Mouse (Mus musculus) hindbrain, embryonic 11.5 days (tissue): ENCODE measurements around the gene Sec14l1. TPM values are rescaled to one million over a fixed set of nuclear protein-coding genes. Genes with fewer than 3 reads are reported as not detected.
A peak's percentile ranks its signal among the peaks of the same experiment; 100 is the strongest.
"Not testable (repeated sequence)": the region's sequence is repeated elsewhere in the genome, so short reads cannot be mapped to it uniquely, and the experiment has no call there.

Experiments
- ATAC-seq: fragments of 200-750 bp; cut with Nextera tagmentation; 2 replicates; pipeline ENCODE4 v1.8.0; 2017; ENCODE audit warnings: mild to moderate bottlenecking, moderate TSS enrichment, moderate library complexity; ENCODE audit not compliant: low FRiP score
- DNase-seq: peaks from one replicate; pipeline ENCODE4 v3.0.0-alpha.2; 2015; ENCODE audit warnings: low spot score
- H3K27ac ChIP-seq: fragments of 300-500 bp; sonication (generic); 2 replicates; pipeline ENCODE4 v1.5.1; 2014; ENCODE audit warnings: mild to moderate bottlenecking, low read depth, low read length
- H3K27me3 ChIP-seq: fragments of 300-500 bp; sonication (generic); 2 replicates; pipeline ENCODE4 v1.6.1; 2014; ENCODE audit warnings: mild to moderate bottlenecking, low read length, moderate library complexity, mixed read lengths; ENCODE audit not compliant: control insufficient read depth, insufficient read depth
- H3K36me3 ChIP-seq: fragments of 300-500 bp; sonication (generic); 2 replicates; pipeline ENCODE4 v1.6.1; 2014; ENCODE audit warnings: mild to moderate bottlenecking, low read length, moderate library complexity, mixed read lengths; ENCODE audit not compliant: control insufficient read depth, insufficient read depth
- H3K4me1 ChIP-seq: fragments of 300-500 bp; sonication (generic); replicated peaks from 2 replicates; pipeline ENCODE4 v1.6.1; 2014; ENCODE audit warnings: low read length, mixed read lengths; ENCODE audit not compliant: control insufficient read depth, insufficient read depth
- H3K4me2 ChIP-seq: fragments of 300-500 bp; sonication (generic); replicated peaks from 2 replicates; pipeline ENCODE4 v1.6.1; 2014; ENCODE audit warnings: mild to moderate bottlenecking, low read depth, low read length
- H3K4me3 ChIP-seq: fragments of 300-500 bp; sonication (generic); 2 replicates; pipeline ENCODE4 v1.5.1; 2014; ENCODE audit warnings: low read depth, low read length
- H3K9ac ChIP-seq: fragments of 300-500 bp; sonication (generic); 2 replicates; pipeline ENCODE4 v1.6.1; 2014; ENCODE audit warnings: low read depth, low read length
- H3K9me3 ChIP-seq: fragments of 300-500 bp; sonication (generic); 2 replicates; pipeline ENCODE4 v1.6.1; 2016; ENCODE audit warnings: low read length; ENCODE audit not compliant: control insufficient read depth
- WGBS: fragments of 180-500 bp; shearing (Covaris S2); extraction: QIAGEN DNeasy Blood & Tissue Kit; methylation state at CpG from one replicate; pipeline ENCODE4 v1.1.7; 2014; 5-methylcytosine and 5-hydroxymethylcytosine counted together
- polyA plus RNA-seq: library from polyadenylated mRNA; unstranded; fragments of >200 nt; fragmentation: Nextera tagmentation; extraction: Ambion mirVana; gene quantifications from 2 replicates; pipeline ENCODE4 v1.2.1, GENCODE M21; 2014

The Sec14l1 gene
- polyA plus RNA-seq, result 36.7 and 36.9 TPM in 2 replicates

GRCm38 (mm10) chr11:117114592-117115345 lies at the start of gene Sec14l1:
Gene Sec14l1 (plus strand): TSS chr11:117115168.
- peak within 1 kb of the TSS; percentile 70 for H3K4me3 ChIP-seq
- H3K27me3 ChIP-seq, result no peaks in the 10 kb centered on the region
- peak within 1 kb of the TSS; percentile 75 for H3K9ac ChIP-seq
- WGBS, result under 1% methylated on average over 42 of the region's 67 CpGs
- no peaks in the 10 kb centered on the region for H3K9me3 ChIP-seq
- H3K4me1 ChIP-seq, result peaks cover 8% of the 10 kb centered on the region; the same call in 1 of the 2 replicates
- H3K4me2 ChIP-seq, result peak within 1 kb of the TSS; percentile 62
- ATAC-seq (peak; percentile 95), DNase-seq (peak; percentile 100)
- H3K36me3 ChIP-seq, result no peaks in the 10 kb centered on the region
- H3K27ac ChIP-seq, result peak within 1 kb of the TSS; percentile 96

- not testable (repeated sequence) for ATAC-seq, DNase-seq, H3K4me2 ChIP-seq, H3K9ac ChIP-seq, H3K36me3 ChIP-seq, H3K4me1 ChIP-seq, H3K9me3 ChIP-seq, H3K4me3 ChIP-seq, H3K27me3 ChIP-seq, H3K27ac ChIP-seq
- 86% methylated on average over 5 of the region's 5 CpGs for WGBS
Observed at GRCm38 (mm10) chr11:117065602-117066001, 49.4 kb upstream of the Sec14l1 start.

- DNase-seq, result no peak
- Histone ChIP-seq H3K4me1 (peaks cover 3% of the 10 kb centered on the region; the same call in 1 of the 2 replicates), H3K9ac (no peak overlapping the region), H3K36me3 (no peaks in the 10 kb centered on the region), H3K4me2 (no peak overlapping the region), H3K27me3 (no peaks in the 10 kb centered on the region), H3K27ac (no peak overlapping the region), H3K9me3 (no peaks in the 10 kb centered on the region), H3K4me3 (no peak overlapping the region)
- WGBS, result 73% methylated on average over 5 of the region's 5 CpGs
- no peak for ATAC-seq
Observed at GRCm38 (mm10) chr11:117066738-117067137, 48.2 kb upstream of the Sec14l1 start.

- WGBS, result 95% methylated on average over 1 of the region's 1 CpGs
- Histone ChIP-seq H3K4me1 (no peaks in the 10 kb centered on the region), H3K4me2 (no peak overlapping the region), H3K9ac (no peak overlapping the region), H3K27ac (no peak overlapping the region), H3K36me3 (no peaks in the 10 kb centered on the region), H3K4me3 (no peak overlapping the region), H3K9me3 (no peaks in the 10 kb centered on the region), H3K27me3 (no peaks in the 10 kb centered on the region)
- DNase-seq (no peak), ATAC-seq (no peak)
Observed at GRCm38 (mm10) chr11:117068332-117068731, 46.6 kb upstream of the Sec14l1 start.

- Histone ChIP-seq H3K9ac (no peak overlapping the region), H3K9me3 (no peaks in the 10 kb centered on the region), H3K4me2 (no peak overlapping the region), H3K27me3 (no peaks in the 10 kb centered on the region), H3K27ac (no peak overlapping the region), H3K4me1 (no peaks in the 10 kb centered on the region), H3K36me3 (no peaks in the 10 kb centered on the region), H3K4me3 (no peak overlapping the region)
- 66% methylated on average over 3 of the region's 3 CpGs for WGBS
- no peak for DNase-seq
- no peak for ATAC-seq
Observed at GRCm38 (mm10) chr11:117069027-117069426, 45.9 kb upstream of the Sec14l1 start.

- H3K4me1 ChIP-seq, result no peaks in the 10 kb centered on the region
- no peak overlapping the region for H3K4me2 ChIP-seq
- WGBS, result 82% methylated on average over 7 of the region's 7 CpGs
- H3K27me3 ChIP-seq, result no peaks in the 10 kb centered on the region
- DNase-seq, result no peak
- H3K27ac ChIP-seq, result no peak overlapping the region
- H3K9ac ChIP-seq, result no peak overlapping the region
- H3K4me3 ChIP-seq, result no peak overlapping the region
- ATAC-seq, result no peak
- no peaks in the 10 kb centered on the region for H3K9me3 ChIP-seq
- no peaks in the 10 kb centered on the region for H3K36me3 ChIP-seq
Observed at GRCm38 (mm10) chr11:117070711-117071110, 44.3 kb upstream of the Sec14l1 start.

- Histone ChIP-seq H3K4me3 (no peak overlapping the region), H3K9me3 (no peaks in the 10 kb centered on the region), H3K9ac (no peak overlapping the region), H3K36me3 (no peaks in the 10 kb centered on the region), H3K4me2 (no peak overlapping the region), H3K27me3 (no peaks in the 10 kb centered on the region), H3K4me1 (no peaks in the 10 kb centered on the region), H3K27ac (no peak overlapping the region)
- DNase-seq, result peak; percentile 94
- no peak for ATAC-seq
- under 1% methylated on average over 13 of the region's 13 CpGs for WGBS
Observed at GRCm38 (mm10) chr11:117072128-117072527, 42.8 kb upstream of the Sec14l1 start.

- ATAC-seq (no peak), DNase-seq (no peak)
- no peaks in the 10 kb centered on the region for H3K36me3 ChIP-seq
- no peaks in the 10 kb centered on the region for H3K9me3 ChIP-seq
- no peaks in the 10 kb centered on the region for H3K4me1 ChIP-seq
- WGBS, result 94% methylated on average over 9 of the region's 9 CpGs
- H3K9ac ChIP-seq, result no peak overlapping the region
- H3K4me3 ChIP-seq, result no peak overlapping the region
- no peak overlapping the region for H3K27ac ChIP-seq
- no peaks in the 10 kb centered on the region for H3K27me3 ChIP-seq
- no peak overlapping the region for H3K4me2 ChIP-seq
Observed at GRCm38 (mm10) chr11:117073426-117073825, 41.5 kb upstream of the Sec14l1 start.

- H3K4me3 ChIP-seq, result peak overlapping the region; percentile 80
- H3K36me3 ChIP-seq, result peaks cover 3% of the 10 kb centered on the region; the same call in 1 of the 2 replicates
- H3K4me2 ChIP-seq, result peak overlapping the region; percentile 83
- H3K27ac ChIP-seq, result peak overlapping the region; percentile 43
- no peaks in the 10 kb centered on the region for H3K27me3 ChIP-seq
- WGBS, result under 1% methylated on average over 54 of the region's 54 CpGs
- DNase-seq, result peak; percentile 93
- no peaks in the 10 kb centered on the region for H3K9me3 ChIP-seq
- no peaks in the 10 kb centered on the region for H3K4me1 ChIP-seq
- peak; percentile 71 for ATAC-seq
- peak overlapping the region; percentile 83 for H3K9ac ChIP-seq
Observed at GRCm38 (mm10) chr11:117076576-117077196, 38.3 kb upstream of the Sec14l1 start.
